Mouse (Mus musculus) spleen, adult 18-20 months (tissue): ENCODE results near the gene Farp1.
"Not testable (repeated sequence)": the region's sequence is repeated elsewhere in the genome, so short reads cannot be mapped to it uniquely, and the experiment has no call there.

ENCODE experiments used
- DNase-seq, 2 experiments: peaks; one replicate each; pipeline ENCODE4 v3.0.0; 2022; ENCODE audit warnings: mixed read lengths in 2 of 2

The Farp1 gene

GRCm38 (mm10) chr14:121107707-121108285 is 72.8 kb downstream of the Farp1 start:
- no peak for DNase-seq

GRCm38 (mm10) chr14:121108439-121109115 is 73.6 kb downstream of the Farp1 start:
- no peak for DNase-seq

GRCm38 (mm10) chr14:121109116-121109504 is 74.1 kb downstream of the Farp1 start:
- no peak for DNase-seq

GRCm38 (mm10) chr14:121110492-121111267 is 75.7 kb downstream of the Farp1 start:
- DNase-seq = no peak

DNA sequence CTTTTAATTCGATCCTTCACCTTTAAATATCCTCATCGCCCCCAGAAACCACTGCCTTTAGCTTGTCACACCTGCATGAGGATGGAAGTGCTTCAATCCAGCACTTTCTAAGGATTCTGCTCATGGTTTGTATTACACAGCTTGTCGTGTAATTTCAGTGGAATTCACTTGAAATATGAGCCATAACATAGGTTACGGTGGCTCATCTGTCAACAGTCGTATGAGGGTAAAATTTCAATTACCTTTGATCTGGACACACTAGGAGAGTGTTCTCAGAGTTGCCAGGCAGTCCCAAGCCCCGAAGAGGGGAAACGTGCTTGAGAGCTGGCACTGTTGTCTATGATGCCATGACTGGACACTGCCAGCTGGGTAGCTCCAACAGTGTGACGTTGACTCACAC is 77.1 kb downstream of the Farp1 start:
- no peak for DNase-seq

DNA sequence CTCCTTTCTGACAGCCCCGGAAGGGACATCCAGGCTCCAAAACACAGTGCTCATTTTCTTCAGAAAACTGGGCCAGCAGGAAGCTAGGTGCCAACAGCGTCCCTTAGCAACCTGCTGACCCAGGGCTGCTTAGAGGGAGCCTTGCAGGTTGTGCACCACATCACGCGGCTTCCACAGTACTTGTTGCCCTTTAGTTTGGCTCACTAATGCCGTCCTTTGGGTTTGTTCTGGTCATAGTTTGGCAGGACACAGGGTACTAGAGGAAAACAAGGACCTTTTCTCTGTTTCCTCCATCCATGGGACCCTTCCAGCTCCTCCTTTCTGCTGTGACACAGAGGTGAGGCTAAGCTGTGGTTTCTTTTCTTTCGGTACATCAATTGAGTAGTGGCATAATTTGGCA is 78.8 kb downstream of the Farp1 start:
- DNase-seq = no peak

DNA sequence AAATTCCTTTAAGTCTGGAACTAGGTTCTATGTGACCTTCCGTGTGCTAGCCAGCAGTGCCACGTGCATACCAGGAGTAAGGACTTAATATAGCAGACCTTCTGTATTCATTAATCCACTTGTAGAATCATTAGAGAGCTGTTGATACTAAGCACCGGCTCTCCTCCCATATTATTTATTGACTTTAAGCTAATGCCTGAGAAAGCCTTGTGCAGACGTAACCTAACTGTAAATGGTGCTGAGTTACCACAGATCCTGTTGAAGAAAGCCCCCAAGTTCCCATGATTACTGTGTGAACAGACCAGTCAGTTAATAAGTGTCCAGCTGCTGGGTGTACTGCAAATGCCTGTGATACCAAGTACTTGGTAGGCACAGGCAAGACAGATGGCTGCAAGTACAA is 81.7 kb downstream of the Farp1 start:
- no peak for DNase-seq

GRCm38 (mm10) chr14:121118860-121119259 is 83.9 kb downstream of the Farp1 start:
- no peak for DNase-seq

DNA sequence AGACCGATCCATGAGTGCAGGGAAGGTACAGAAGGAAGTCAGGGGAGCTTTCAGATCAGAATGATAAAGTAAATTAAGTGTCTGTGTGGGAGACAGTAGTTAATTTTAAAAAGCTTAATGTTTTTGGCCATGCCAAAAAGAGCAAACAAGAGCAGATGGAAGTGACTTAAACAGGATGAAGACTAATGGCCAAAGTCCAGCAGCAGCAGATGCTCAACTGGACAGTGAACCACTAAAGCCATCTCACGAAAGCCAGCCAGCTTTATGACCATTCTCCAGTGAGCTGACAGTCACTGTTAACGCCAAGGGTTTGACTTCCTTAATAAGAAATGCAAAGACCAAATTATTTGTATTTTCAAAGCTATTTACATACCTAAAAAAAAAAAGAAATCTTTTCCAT is 86.7 kb downstream of the Farp1 start:
- no peak for DNase-seq

- DNase-seq = no peak
Observed at GRCm38 (mm10) chr14:121122852-121123251, 87.9 kb downstream of the Farp1 start.

DNA sequence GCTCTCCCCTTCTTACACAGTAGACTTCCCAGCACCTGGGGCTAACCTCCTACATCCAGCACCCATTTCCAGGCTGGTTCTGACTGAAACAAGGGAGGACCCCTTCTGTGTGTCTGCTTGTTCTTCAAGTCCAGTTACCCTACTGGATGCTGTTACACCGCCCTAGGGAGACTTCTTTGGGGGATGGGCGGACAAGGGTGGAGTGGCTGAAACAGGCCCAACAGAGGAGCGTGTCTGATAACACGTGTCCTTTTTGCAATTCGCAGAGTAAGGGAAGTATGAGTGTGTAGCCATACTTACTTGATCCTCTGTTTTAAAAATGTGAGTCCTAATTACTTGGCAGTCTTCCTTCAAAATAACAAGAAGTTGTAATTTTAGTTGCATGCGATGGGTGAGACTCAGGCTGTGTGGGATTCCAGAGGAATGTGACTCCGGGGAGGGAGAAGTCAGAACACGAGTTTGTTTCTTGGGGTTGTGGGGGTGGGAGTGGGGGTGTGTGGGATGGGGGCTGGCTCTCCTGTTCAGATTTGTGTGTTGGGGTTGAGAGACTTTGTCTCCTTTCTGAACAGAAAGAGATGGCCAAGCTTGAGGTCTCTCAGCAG is 89.5 kb downstream of the Farp1 start:
- DNase-seq = no peak

- no peak for DNase-seq
Observed at GRCm38 (mm10) chr14:121125651-121126050, 90.7 kb downstream of the Farp1 start.

DNA sequence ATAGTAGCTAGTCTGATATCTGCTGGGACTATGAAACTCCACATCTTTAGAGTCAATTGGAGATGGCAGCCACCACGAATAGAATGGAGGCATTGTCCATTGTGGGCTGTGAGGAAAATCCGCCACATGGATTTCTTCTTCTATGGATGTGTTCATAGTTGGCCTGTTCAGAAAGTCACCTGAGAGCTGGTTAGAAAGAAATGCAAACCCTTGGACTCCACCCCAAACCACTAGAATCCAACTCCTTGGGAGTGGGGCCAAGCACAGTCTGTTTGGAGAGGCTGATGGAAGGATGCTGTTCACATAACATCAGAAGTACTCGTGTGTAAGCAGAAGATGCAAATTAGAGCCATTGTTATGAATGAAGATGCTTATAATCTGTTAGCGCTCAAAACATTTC is 91.3 kb downstream of the Farp1 start:
- no peak for DNase-seq

- no peak for DNase-seq
Observed at GRCm38 (mm10) chr14:121128858-121129800, 94.1 kb downstream of the Farp1 start.

- DNase-seq = not testable (repeated sequence)
Observed at GRCm38 (mm10) chr14:121130351-121130750, 95.4 kb downstream of the Farp1 start.

DNA sequence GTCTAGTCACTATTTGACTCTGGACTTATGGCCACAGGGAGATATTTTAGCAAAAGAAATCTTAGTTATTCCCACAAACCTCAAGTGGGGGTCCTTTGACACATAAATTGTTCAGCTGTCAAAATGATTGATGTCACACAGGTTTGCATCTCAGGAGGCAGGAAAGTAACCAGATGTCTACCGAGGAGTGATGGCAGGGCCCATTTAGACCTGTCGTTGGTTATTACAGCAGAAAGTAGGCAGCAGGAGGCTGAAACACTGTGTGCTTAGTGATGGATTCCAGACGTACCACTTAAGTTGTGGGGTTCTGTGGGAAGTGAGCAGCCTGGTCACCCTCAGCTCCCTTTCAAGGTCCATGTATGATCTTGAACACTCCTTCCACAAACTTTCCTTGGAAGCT is 99.4 kb downstream of the Farp1 start:
- no peak for DNase-seq

GRCm38 (mm10) chr14:121143831-121144455 is 108.9 kb downstream of the Farp1 start:
- no peak for DNase-seq

- no peak for DNase-seq
Observed at GRCm38 (mm10) chr14:121144496-121144895, 109.5 kb downstream of the Farp1 start.

DNA sequence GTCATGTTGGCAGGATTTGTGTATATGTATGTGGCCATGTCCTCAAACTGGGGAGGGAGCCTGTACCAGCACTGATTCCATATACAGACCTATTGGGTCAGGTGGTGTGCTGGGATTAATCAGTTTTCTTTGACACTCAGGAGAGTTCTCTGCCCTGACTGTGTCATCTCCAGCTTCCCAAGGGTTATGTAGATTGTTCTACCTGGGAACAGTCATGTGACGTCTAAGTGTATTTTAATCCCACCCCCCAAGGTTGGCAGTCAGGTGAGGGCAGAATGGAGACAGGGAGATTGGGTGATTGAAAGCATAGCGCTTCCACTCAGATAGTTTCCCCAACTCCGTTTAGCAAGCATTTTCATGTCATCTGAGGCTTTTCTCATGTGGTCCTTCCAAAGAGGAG is 110.3 kb downstream of the Farp1 start:
- no peak for DNase-seq

GRCm38 (mm10) chr14:121145698-121146097 is 110.7 kb downstream of the Farp1 start:
- no peak for DNase-seq

- DNase-seq = no peak
Observed at GRCm38 (mm10) chr14:121146213-121146612, 111.2 kb downstream of the Farp1 start.

- DNase-seq = no peak
Observed at GRCm38 (mm10) chr14:121147026-121147425, 112.0 kb downstream of the Farp1 start.
